Mouse (Mus musculus) layer of hippocampus, adult 8-10 months (tissue): ENCODE data around the gene Ccdc85c. TPM values are rescaled to one million over a fixed set of nuclear protein-coding genes. Genes with fewer than 3 reads are reported as not detected.

Experiments
- DNase-seq, 2 experiments: peaks; one replicate each; pipeline ENCODE4 v3.0.0; 2022; ENCODE audit warnings: low spot score in 2 of 2
- total RNA-seq, 4 experiments: library from RNA; stranded (reverse); gene quantifications; 2 replicates each; pipeline ENCODE4 v1.2.4; 2022

The Ccdc85c gene
- total RNA-seq, 4 experiments from 2014 or later = 56.3 to 67.6 (median 63.0) TPM

- DNase-seq = peak in 1 of 2 experiments; percentile 60
These were observed 34.2 kb downstream of the Ccdc85c start for GRCm38 (mm10) chr12:108240953-108241588.

GRCm38 (mm10) chr12:108240401-108240890 is 34.8 kb downstream of the Ccdc85c start:
- no peak for DNase-seq

GRCm38 (mm10) chr12:108239441-108239840 is 35.8 kb downstream of the Ccdc85c start:
- DNase-seq = peak; percentile 72 to 79

GRCm38 (mm10) chr12:108238395-108239035 is 36.7 kb downstream of the Ccdc85c start:
- DNase-seq = no peak

- DNase-seq = no peak
These were observed 37.8 kb downstream of the Ccdc85c start for GRCm38 (mm10) chr12:108237300-108238006.

GRCm38 (mm10) chr12:108235976-108236555 is 39.2 kb downstream of the Ccdc85c start:
- no peak for DNase-seq

GRCm38 (mm10) chr12:108234832-108235602 is 40.2 kb downstream of the Ccdc85c start:
- DNase-seq = no peak

- DNase-seq = no peak
These were observed 41.5 kb downstream of the Ccdc85c start for GRCm38 (mm10) chr12:108233736-108234135.

GRCm38 (mm10) chr12:108231901-108232300 is 43.3 kb downstream of the Ccdc85c start:
- no peak for DNase-seq

GRCm38 (mm10) chr12:108230821-108231794 is 44.1 kb downstream of the Ccdc85c start:
- DNase-seq = no peak

- DNase-seq = no peak
These were observed 45.1 kb downstream of the Ccdc85c start for GRCm38 (mm10) chr12:108230077-108230476.

GRCm38 (mm10) chr12:108227527-108227926 is 47.7 kb downstream of the Ccdc85c start:
- no peak for DNase-seq

- no peak for DNase-seq
These were observed 48.3 kb downstream of the Ccdc85c start for GRCm38 (mm10) chr12:108226941-108227340.

GRCm38 (mm10) chr12:108226216-108226615 is 49.0 kb downstream of the Ccdc85c start:
- no peak for DNase-seq

- no peak for DNase-seq
These were observed 49.4 kb downstream of the Ccdc85c start for GRCm38 (mm10) chr12:108225781-108226180.

- no peak for DNase-seq
These were observed 51.9 kb downstream of the Ccdc85c start for GRCm38 (mm10) chr12:108223357-108223756.

- DNase-seq = no peak
These were observed 53.5 kb downstream of the Ccdc85c start for GRCm38 (mm10) chr12:108221712-108222111.

- DNase-seq = no peak
These were observed 54.0 kb downstream of the Ccdc85c start for GRCm38 (mm10) chr12:108221206-108221605.

- no peak for DNase-seq
These were observed 54.6 kb downstream of the Ccdc85c start for GRCm38 (mm10) chr12:108220621-108221020.
